Mouse (Mus musculus) frontal cortex, postnatal 25 days (tissue): Measurements from ENCODE around the gene Snx29.

Source experiments
- DNase-seq, 2 experiments: peaks; one replicate each; pipeline ENCODE4 v3.0.0; 2022; ENCODE audit warnings: low spot score in 2 of 2

The Snx29 gene

DNA sequence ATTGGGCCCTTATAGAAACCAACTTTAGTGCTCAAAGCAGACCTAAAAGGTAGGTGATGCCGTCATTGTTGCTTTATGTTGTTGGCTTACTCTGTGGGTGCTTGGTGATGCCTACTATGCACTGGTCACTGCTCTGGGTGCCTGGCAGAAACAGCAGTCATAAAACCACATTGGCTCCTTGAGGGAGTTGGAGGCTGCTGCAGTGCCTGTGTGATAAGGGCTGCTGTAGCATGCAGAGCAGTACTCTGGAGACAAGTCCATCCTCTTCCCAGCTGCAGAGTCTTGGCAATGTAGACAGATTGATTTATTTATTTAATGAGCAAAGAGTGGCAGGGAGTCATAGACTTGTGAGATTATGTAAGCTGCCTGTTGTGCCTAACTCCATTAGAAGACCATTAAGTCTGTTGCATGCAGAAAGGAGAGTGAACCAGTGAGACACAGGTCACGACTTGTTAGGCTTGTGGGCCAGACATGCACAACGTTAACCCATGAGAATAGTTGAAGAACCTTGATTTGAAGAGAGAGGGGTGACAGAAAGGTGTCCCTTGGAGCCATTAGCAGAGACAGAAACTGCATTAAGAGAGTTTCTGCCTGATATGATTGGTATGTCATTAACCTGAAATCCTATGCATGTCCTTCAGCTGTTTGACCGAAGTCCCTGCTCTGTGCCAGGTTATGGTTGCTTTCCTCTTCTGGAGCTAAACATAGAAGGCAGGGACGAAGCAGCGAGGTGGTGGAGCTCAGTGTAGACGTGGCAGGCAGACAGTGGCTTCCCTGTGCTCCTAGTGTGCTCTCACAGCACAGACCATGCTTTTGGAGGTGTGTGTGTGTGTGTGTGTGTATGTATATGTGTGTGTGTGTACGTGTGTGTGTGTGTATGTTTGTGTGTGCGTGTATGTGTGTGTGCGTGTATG, 267.3 kb downstream of the Snx29 start:
- DNase-seq = no peak

DNA sequence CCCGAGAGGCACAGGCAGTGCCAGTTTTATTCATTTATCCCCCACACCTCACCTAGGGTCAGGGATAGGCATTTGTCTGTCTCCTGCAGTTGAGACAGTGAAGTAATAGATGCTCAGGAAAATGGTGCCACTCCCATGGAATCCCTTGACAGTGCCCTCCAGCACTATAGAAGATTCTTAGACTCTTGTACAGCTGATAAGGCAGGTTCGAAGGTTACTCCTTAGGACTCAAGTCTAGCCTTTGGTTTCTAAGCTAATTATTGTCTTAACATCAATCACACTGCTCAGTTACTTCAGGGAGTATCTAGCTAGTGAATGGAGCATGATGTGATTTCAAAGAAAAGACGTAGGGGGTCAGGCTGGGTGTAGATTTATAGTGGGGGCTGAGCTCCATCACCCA, 273.9 kb downstream of the Snx29 start:
- no peak for DNase-seq

DNA sequence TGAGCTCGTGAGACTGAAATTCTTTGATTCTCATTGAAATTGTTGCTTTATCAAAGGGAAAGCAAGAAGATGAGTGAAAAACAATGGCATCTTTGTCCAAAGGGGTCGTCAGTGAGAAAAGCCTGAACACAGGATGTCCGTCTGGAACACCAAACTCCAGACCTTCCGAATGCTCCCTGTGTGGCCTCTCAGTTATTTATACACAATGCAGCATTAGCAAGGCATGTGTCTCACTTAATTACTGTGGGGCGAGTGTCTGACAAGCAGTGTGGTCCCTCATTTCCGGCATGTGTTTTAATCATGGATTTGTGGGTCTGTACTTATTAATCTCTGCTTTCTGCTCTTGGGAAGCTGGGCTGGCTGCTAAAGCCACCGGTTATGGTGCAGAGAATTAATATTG, 275.1 kb downstream of the Snx29 start:
- DNase-seq = no peak

DNA sequence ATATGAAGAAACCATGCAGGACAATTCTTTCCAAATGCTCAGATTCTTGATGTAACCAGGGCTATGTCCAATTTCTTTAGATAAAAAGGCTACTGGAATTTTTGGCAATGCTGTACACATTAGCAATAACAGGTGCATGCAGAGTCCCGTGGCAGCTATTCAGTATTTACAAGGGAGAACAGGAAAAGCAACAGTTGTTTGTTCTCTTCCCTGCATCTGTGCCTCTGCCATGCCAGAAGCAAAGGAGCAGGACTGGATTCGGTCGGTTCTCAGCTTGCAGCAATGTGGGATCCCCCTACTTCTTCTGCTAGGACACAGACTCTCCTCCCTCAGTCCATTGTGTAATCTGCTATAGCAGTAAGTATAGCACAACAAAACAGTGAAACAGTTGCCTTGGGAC, 276.8 kb downstream of the Snx29 start:
- DNase-seq = no peak

DNA sequence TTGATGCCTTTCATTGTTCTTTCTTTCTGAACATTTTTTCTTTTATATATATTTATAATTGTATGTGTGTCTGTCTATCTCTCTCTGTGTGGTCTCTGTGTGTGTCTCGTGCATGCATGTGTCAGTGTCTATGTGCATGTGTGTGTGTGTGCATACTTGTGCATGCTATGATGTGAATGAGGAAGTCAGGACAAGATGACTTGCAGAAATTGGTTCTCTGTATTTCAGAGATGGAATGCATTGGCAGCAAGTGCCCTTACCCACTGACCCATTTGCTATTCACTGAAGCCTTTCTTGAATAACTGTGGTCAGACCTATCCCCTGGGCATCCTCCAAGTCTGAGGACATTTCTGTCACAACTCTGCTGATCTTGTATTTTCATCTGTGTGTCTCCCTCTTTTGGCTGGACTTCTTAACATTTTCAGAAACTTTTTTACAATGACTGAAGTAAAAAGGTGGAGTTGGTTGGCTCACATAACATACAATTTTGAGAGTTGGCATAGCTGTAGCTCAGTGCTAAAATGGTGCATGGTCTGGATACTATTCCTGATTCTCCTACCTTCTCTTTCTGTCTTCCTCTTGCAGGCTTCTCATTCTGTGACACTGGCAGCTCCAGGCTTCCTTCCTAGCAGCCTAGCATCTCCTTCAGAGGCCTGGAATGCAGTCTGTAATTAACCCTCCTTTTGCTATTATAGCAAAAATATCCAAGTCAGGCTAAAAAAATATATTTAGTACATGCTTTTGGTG, 278.8 kb downstream of the Snx29 start:
- no peak for DNase-seq

DNA sequence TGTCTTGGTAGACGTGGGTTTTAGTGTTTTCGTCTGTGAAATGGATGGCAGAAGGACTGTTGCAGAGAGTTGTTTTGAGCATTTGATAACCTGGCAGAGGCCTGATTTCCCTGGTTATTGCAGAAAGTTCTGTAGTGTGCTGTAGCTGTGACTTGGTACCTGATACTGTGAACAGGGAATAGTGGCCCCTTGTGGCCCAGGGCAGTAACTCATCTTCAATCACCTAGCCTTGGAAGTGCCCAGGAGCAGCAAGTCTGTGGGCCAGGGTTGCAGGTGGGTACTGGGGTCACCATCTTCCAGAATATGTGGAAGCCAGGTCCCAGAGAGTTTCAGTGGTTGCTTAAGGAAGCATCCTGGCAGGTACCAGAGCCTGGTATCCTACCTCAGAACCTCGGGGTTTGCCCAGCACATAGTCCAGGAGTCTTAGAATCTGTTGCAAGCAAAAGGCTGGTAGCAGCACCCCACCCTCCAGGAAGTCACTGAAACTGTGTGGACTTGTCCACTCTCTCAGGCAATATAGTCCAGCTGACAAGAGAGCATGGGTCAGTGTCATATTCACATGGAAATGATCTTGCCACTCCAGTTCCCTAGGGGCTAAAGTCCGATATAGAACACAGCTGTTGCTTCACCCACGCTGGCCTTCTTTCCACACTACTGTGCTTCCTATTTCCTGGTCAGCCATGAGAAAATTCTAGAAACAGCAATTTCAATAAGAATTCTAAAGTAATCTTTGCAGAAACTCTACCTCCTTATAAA, 281.1 kb downstream of the Snx29 start:
- no peak for DNase-seq

DNA sequence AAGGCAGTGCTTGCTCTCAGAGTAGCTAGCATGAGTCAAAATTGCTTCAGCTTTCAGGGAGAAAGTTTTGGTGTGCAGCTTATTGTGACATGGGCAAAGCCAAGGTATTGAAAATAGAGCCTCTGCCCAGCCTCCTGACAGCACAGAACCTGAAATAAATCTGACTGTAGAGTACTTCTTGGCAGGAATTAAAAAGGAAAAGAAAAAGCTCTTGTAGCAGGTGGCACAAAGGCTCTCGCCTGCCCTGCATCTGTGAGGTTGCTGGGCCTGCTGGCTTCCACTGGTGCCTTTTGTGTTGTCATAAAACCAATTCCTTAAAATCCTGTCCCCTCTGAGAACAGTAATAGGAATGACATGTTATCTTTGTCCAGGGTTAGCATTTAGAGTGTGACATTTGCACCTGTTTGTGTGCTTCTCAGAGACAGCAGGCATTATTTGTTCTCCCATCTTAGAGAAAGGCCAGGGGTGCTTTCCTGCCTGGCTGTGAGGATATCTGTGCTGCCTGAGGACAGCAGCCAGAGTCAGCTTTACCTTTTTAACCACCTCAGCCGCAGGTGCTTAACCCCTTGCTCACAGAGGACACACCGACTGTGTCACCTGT, 289.9 kb downstream of the Snx29 start:
- no peak for DNase-seq

DNA sequence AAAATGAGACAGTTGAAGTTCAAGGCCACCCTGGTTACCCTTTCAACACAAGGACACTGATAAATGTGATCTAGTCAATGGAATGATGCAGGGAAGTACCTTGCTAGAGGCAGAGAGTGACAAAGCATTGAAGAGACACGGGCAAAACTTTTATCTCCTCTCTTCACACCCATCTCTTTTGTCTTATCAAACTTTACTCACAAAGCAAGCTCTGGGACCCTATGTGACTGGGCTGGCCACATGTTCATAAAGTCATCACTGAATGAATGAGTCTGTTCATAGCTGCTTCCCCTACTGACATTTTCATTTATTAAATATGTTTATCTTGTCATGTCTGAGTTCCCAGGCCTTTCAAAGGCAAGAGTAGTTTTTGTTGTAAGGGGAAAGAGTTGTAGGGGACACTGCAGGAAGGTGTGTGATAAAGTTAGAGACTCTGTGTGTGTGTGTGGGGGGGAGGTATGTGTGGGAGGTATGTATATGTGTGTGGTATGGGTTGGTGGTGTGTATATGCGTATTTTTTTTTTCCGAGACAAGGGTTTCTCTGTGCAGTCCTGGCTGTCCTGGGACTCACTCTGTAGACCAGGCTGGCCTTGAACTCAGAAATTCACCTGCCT, 291.8 kb downstream of the Snx29 start:
- no peak for DNase-seq

DNA sequence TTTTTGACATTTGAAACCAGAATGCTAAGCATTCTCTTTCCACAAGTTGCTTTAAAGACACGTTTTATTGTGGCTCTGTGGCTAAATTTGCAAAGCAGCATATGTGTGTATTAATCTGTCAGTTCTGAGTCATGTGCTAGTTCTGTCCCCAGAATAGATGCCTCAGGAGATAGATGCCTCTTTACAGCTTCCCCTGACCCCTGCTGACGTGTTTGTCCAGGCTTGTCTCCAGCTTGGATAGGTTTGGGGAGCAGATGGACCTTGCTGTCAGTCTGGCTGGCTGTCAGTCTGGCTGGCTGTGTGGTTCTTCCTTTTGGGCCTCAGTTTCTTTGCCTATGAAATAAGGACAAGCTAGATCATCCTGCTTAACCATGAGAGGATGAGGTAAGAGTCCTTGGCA, 292.9 kb downstream of the Snx29 start:
- no peak for DNase-seq

DNA sequence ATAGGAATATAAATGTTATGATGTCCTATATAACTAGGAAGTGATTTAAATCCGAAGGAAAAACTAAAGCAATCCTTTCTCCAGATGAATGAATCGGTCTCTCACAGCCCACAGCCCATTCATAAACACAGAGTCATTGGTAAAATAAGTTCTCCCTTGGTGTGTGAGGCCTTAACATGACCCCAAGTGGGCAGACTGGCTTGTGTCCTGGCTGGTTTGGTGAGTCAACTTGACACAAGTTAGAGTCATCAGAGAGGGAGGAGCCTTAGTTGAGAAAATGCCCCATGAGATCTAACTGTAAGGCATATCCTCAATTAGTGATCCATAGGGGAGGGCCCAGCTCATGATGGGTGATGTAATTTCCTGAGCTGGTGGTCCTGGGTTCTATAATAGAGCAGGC, 297.2 kb downstream of the Snx29 start:
- DNase-seq = no peak

DNA sequence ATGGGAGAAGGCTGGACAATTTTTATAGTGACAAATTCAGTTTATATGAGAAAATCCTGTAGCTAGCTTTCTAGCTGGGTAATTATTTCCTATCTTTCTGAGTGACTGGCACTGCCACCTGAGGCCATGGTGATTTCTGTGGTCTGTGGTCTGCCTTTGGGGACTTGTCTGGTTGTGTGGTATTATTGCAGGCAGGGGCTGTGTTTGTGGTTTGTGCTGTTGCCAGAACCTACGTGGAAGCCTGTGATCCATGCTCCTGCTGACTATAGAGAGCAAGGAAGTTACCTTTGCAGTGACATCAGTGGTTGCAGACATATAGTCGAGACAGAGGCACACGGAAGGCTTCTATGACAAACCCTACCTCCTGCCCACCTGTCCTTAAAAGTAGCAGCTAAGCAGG, 298.3 kb downstream of the Snx29 start:
- DNase-seq = no peak

DNA sequence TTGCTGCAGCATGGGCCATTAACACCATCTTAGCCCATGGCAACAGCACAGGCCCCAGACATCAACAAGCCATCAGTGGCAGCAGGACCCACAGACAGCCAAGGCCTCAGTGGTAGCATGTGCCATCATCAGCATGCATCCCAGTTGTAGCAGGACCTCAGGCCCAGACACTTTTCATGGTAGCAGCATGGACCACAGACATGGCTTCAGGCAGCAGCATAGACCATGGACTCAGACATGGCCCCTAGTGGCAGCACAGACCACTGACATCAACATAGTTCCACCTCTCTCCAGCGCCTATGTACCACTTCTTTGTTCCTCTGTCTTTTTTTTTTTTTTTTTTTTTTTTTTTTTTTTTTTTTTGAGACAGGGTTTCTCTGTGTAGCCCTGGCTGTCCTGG, 299.0 kb downstream of the Snx29 start:
- DNase-seq = no peak

DNA sequence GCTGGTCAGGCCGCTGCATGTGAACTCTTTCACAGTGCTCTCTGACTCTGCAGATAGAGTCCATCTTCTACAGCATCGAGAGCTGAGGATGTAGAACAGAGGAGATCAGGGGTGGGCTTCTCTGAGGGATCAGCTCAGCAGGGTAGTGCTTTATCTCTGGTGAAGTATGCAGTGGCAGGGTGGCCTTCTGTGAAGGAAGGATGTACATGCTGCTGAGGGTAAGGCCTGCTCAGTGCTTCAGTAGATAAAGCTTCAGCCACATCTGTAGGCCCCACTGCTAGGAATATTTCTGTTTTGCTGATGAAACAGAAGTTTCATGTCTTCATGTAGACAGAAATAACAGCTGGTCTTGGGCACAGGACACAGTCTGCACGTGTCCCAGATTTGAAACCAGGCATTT, 300.3 kb downstream of the Snx29 start:
- no peak for DNase-seq

DNA sequence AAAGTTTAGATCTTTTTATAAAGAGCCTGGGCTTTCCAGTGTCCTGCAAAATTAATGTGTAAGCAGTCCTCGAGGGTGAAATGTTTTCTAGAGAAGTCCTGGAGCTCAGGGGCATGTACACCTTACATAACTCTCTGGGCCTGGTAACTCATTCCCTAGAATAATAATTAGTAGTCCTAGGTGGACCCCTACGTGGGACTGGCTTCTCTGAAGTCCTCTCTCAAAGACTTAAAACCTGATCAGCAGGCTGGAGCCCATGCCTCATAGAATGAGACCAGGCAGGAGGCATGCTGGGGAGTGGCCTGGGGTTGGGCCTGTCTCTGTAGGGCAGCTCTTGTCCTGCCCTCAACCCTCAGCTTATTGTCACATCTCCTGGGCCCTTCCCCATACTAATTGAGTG, 301.4 kb downstream of the Snx29 start:
- DNase-seq = no peak

DNA sequence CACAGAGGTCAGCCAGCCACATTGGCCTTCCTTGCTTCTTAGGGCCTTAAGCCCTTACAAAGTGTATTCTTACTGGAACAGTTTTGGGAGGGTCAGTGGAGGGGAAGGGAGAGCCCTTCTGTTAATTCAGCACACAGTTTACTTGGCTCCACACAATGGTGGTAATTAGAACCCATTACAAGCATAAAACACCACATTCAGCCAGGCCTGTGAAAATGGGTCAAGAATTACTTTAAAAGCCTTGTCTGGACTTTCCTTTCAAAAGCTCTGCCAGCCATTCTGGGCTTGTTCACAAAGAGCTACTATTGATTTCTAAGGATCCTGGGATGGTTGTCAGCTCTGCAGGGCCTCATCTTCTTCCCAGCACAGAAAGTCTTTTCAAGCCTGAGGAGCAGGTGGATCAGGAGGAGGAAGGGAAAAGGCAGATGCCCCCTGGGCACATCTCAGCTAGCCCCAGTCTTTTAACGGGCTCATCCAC, 303.3 kb downstream of the Snx29 start:
- DNase-seq = no peak

DNA sequence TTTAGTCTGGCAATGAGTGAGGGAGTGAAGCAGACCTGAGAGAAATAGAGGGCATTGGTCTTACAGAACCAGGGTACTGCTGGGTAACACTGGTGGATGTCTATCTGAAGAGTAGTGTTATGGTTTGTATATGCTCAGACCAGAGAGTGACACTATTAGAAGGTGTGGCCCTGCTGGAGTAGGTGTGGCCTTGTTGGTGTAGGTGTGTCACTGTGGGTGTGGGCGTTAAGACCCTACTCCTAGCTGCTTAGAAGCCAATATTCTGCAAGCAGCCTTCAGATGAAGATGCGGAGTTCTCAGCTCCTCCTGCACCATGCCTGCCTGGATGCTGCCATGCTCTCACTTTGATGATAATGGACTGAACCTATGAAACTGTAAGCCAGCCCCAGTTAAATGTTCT, 303.9 kb downstream of the Snx29 start:
- no peak for DNase-seq

DNA sequence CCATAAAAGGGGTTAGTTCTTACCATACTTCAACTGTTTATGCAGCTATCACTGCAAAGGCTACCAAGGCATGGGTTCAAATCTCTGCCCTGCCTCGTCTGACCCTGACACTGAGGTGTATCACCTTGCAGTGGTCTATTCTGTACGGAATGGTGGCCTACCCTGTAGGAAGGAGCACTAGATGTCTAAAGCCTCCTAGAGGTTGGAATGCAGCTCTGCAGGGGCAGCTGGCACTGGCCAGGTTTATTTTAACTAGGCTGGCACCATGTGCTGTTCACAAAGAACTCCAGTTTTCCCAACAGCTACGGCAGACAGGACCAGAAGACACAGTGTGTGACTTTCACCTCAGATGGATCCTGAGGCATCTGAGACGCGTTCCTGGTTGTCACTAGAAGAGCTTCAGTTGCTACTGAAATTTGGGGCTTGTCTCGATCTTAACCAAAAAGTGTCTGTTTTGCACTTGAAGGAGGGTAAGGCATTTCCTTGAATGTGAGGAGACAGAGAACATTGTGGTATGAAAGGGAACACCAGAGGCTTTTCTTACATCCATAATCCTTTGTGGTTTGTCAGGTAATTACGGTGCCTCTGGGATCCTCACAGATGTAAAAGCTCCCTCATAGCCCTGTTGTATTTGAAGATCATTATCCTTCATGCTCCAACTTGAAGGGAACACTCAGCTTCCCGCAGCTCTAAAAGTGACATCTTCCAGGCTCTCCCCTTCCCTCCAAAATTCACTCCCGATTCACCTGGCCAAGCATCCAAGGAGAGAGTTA, 305.3 kb downstream of the Snx29 start:
- DNase-seq = no peak

DNA sequence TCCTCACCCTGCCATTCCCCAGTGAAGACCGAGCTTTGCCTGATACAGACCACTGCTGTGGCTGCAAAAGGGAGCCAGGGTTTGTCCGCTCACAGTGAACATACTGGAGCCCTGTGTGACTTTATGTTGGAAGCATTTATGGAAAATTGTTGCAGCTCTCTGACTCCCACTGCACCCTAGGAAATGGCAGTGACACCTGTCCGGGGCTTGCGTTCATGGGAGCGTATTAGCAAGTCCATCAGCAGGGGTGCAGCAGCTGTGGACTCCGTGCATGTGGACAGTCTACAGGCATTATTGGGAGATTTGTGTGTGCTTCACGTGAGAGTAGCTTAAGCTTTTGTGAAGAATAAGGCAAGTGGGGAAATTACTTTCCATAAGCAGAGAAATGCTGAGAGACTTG, 307.0 kb downstream of the Snx29 start:
- DNase-seq = no peak

DNA sequence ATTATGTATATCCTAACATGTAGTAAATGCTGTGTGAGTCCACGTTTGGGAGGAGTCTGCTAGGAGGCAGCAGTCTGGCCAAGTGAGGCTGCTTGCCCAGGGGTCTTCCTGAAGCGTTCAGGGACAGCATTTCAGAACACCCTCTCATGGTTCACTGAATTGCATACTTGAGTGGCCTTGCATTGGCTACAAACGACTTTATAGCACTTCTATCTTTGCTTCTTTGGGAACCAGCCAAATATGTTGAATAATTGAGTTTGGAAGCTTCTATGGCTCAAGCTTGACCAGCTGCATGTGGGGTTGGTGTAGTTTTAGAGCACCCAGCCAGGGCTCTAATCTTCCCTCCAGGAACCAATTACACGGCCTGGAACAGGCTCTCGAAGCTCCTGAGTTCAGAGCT, 307.8 kb downstream of the Snx29 start:
- DNase-seq = no peak

DNA sequence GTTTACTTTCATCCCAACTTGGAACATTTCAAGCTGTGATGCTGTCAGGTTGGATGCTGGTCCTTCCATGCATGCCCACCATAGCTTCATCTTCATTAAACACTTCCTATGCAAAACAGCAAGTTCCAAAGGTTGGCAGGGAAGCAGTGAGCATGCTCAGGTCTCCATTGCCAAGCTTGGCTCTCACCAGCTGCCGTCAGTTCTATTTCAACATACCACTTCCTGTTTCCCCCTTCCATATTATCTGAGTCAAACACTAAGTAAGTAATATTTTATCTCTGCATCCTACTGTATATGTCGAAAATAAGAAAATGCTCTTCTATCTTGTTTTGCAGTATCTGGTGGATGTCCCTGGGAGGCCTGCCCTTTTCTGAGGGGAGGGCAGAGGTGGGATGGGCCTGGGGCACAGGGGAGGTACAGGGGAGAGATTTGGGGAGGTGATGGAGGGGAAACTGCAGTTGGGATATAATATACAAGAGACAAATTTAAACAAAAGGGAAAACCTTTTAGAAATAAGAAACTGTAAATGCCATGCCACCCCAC, 309.6 kb downstream of the Snx29 start:
- no peak for DNase-seq
